Mouse (Mus musculus) kidney, adult 2 months (tissue): Measurements from ENCODE around the gene Asb11.

Experiments used
- CTCF ChIP-seq: fragments of 200-500 bp; conservative IDR thresholded peaks from 2 replicates; pipeline ENCODE4 v1.5.1; 2011; ENCODE audit warnings: low read depth, mild to moderate bottlenecking, control low read depth, low read length, moderate library complexity, mixed read lengths; ENCODE audit not compliant: insufficient read depth, insufficient read length
- POLR2A ChIP-seq: fragments of 200-500 bp; IDR thresholded peaks from one replicate; pipeline ENCODE4 v1.6.1; 2011; ENCODE audit warnings: low read depth, low read length, control low read depth

GRCm38 (mm10) chrX:164445601-164446000 is 8.8 kb downstream of the Asb11 start:
- TF ChIP-seq CTCF (no peak), POLR2A (no peak)
